Mouse (Mus musculus) kidney, embryonic 14.5 days (tissue): ENCODE data around the gene Nup50. TPM values are rescaled to one million over a fixed set of nuclear protein-coding genes. Genes with fewer than 3 reads are reported as not detected.

Source experiments
- ATAC-seq: fragments of 200-750 bp; cut with Nextera tagmentation; 2 replicates; pipeline ENCODE4 v1.8.0; 2017; ENCODE audit warnings: moderate number of reproducible peaks, mild to moderate bottlenecking, moderate TSS enrichment, moderate library complexity; ENCODE audit not compliant: low FRiP score, low TSS enrichment
- H3K27ac ChIP-seq: fragments of 300-500 bp; sonication (generic); 2 replicates; pipeline ENCODE4 v1.5.1; 2014; ENCODE audit warnings: low read depth, mild to moderate bottlenecking, low read length, moderate library complexity, mixed read lengths
- H3K27me3 ChIP-seq: fragments of 300-500 bp; sonication (generic); 2 replicates; pipeline ENCODE4 v1.6.1; 2014; ENCODE audit warnings: mild to moderate bottlenecking, low read length; ENCODE audit not compliant: control insufficient read depth, insufficient read depth
- H3K36me3 ChIP-seq: fragments of 300-500 bp; sonication (generic); 2 replicates; pipeline ENCODE4 v1.6.1; 2014; ENCODE audit warnings: low read length, mixed read lengths; ENCODE audit not compliant: control insufficient read depth, insufficient read depth
- H3K4me1 ChIP-seq: fragments of 300-500 bp; sonication (generic); 2 replicates; pipeline ENCODE4 v1.6.1; 2014; ENCODE audit warnings: low read length, mixed read lengths; ENCODE audit not compliant: control insufficient read depth, insufficient read depth
- H3K4me2 ChIP-seq: fragments of 300-500 bp; sonication (generic); replicated peaks from 2 replicates; pipeline ENCODE4 v1.6.1; 2014; ENCODE audit warnings: low read depth, mild to moderate bottlenecking, low read length
- H3K4me3 ChIP-seq: fragments of 300-500 bp; sonication (generic); 2 replicates; pipeline ENCODE4 v1.5.1; 2014; ENCODE audit warnings: mild to moderate bottlenecking, low read length
- H3K9ac ChIP-seq: fragments of 300-500 bp; sonication (generic); 2 replicates; pipeline ENCODE4 v1.6.1; 2014; ENCODE audit warnings: low read depth, mild to moderate bottlenecking, low read length, moderate library complexity
- H3K9me3 ChIP-seq: fragments of 300-500 bp; sonication (generic); 2 replicates; pipeline ENCODE4 v1.6.1; 2016; ENCODE audit warnings: low read length; ENCODE audit not compliant: control insufficient read depth
- WGBS: fragments of 180-500 bp; shearing (Covaris S2); extraction: QIAGEN DNeasy Blood & Tissue Kit; methylation state at CpG from one replicate; pipeline ENCODE4 v1.1.7; 2014; 5-methylcytosine and 5-hydroxymethylcytosine counted together
- polyA plus RNA-seq: library from polyadenylated mRNA; unstranded; fragments of >200 nt; fragmentation: Nextera tagmentation; extraction: Ambion mirVana; gene quantifications from 2 replicates; pipeline ENCODE4 v1.2.1, GENCODE M21; 2014

The Nup50 gene
- polyA plus RNA-seq, 1 experiment from 2014 or later, result 50.8 TPM

- no peaks in the 10 kb centered on the region for H3K36me3 ChIP-seq
- H3K9me3 ChIP-seq, result no peaks in the 10 kb centered on the region
- H3K4me3 ChIP-seq, result no peak overlapping the region
- no peak for ATAC-seq
- no peaks in the 10 kb centered on the region for H3K27me3 ChIP-seq
- peaks cover 12% of the 10 kb centered on the region; the same call in 1 of the 2 replicates for H3K4me1 ChIP-seq
- H3K27ac ChIP-seq, result no peak overlapping the region
- no peak overlapping the region for H3K4me2 ChIP-seq
- 73% methylated on average over 7 of the region's 7 CpGs for whole genome bisulfite sequencing
- H3K9ac ChIP-seq, result no peak overlapping the region
Measured at GRCm38 (mm10) chr15:84983721-84984120, 60.5 kb downstream of the Nup50 start.

DNA sequence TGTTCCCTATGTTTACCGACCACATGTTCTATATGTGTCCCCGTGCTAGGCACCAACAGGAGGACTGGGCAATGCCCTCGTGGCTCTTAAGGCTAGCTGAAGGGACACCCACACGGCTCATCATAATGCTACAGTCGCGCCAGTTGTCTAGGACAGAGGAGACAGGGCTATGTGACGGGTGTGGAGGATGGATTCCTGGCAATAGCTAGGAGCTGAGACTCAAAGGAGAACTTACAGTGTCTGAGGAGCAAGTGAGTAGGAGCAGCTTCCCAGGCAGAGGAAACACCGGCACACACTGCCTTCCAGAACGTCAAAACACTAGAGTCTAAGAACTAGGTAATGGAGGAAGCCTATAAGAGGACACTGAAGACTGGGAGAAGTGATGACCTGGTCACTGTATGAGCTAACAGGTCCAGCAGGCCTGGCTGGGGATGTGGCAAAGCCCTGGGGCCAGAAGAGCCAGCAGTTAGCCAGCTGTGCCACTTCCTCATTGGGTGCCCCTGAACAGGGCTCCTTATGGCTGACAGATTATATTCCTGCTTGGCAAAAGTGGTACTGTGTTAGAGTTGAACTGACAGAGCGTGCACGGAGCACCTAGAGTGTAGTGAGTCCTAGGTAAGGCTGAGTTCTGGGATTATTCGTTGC, 62.4 kb downstream of the Nup50 start:
- no peak for ATAC-seq
- Histone ChIP-seq H3K27me3 (no peaks in the 10 kb centered on the region), H3K9ac (no peak overlapping the region), H3K36me3 (no peaks in the 10 kb centered on the region), H3K4me2 (no peak overlapping the region), H3K4me3 (no peak overlapping the region), H3K4me1 (peaks cover 14% of the 10 kb centered on the region; the same call in 1 of the 2 replicates), H3K9me3 (no peaks in the 10 kb centered on the region), H3K27ac (no peak overlapping the region)
- WGBS, result 88% methylated on average over 12 of the region's 12 CpGs

DNA sequence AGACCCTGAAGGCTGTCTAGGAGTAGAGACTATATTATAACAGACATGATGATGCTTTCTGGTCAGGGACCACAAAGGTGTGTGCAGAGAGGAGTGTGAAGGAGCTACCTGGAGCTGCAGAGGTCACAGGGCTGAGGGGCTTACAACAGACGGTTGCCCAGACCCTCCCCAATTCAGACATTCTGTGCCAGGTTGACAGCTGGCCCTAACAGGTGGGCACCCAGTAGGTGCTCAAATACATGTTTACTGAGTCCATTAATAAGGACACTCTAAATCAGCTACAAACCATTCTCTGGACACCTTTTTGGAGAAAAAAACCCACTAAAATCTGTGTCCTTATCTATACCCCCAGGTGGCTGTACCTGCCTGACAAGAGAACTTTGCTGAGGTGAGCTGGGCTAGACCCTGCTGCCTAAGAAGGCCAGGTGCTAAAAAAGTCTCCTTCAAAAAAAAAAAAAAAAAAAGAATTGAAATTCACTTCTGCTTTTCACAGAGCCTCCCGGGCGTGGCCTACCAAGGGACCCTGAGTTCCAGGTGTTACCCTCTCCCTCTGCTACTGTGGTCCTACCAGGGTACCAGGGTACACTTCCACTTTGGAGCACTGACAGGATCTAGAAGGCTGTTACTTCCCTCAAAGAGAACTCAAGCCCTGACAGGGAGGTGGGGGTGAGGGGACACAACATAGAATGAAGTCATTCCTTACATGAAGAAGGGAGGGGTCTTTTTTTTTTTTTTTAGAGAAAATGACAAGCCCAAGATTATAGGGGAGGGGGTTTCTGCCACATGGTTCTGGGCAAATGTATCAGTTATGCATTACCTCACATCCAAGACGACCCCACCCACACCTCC, 63.2 kb downstream of the Nup50 start:
- ATAC-seq, result no peak
- Histone ChIP-seq H3K4me1 (peaks cover 14% of the 10 kb centered on the region; the same call in 1 of the 2 replicates), H3K27ac (no peak overlapping the region), H3K4me2 (peak overlapping the region; percentile 89), H3K4me3 (peak overlapping the region; percentile 86), H3K27me3 (no peaks in the 10 kb centered on the region), H3K9me3 (no peaks in the 10 kb centered on the region), H3K9ac (peak overlapping the region; percentile 91; the same call in 1 of the 2 replicates), H3K36me3 (no peaks in the 10 kb centered on the region)
- WGBS, result 69% methylated on average over 4 of the region's 4 CpGs

- peaks cover 14% of the 10 kb centered on the region; the same call in 1 of the 2 replicates for H3K4me1 ChIP-seq
- H3K36me3 ChIP-seq, result no peaks in the 10 kb centered on the region
- peak; percentile 74 for ATAC-seq
- peak overlapping the region; percentile 91 for H3K9ac ChIP-seq
- peak overlapping the region; percentile 86 for H3K4me3 ChIP-seq
- no peak overlapping the region for H3K27ac ChIP-seq
- no peaks in the 10 kb centered on the region for H3K27me3 ChIP-seq
- H3K9me3 ChIP-seq, result no peaks in the 10 kb centered on the region
- H3K4me2 ChIP-seq, result peak overlapping the region; percentile 89
- WGBS, result under 1% methylated on average over 45 of the region's 53 CpGs
Measured at GRCm38 (mm10) chr15:84987020-84987815, 64.0 kb downstream of the Nup50 start.

GRCm38 (mm10) chr15:84987874-84988825, 64.9 kb downstream of the Nup50 start, which contains the start of gene 5031439G07Rik:
Gene 5031439G07Rik (minus strand): TSS chr15:84988551.
- H3K36me3 ChIP-seq, result no peaks in the 10 kb centered on the region
- H3K4me2 ChIP-seq, result peak within 1 kb of the TSS; percentile 89
- H3K9ac ChIP-seq, result peak within 1 kb of the TSS; percentile 91
- no peaks in the 10 kb centered on the region for H3K9me3 ChIP-seq
- H3K4me3 ChIP-seq, result peak within 1 kb of the TSS; percentile 86
- H3K27ac ChIP-seq, result peak within 1 kb of the TSS; percentile 3; the same call in 1 of the 2 replicates
- no peaks in the 10 kb centered on the region for H3K27me3 ChIP-seq
- WGBS, result under 1% methylated on average over 44 of the region's 59 CpGs
- peaks cover 12% of the 10 kb centered on the region; the same call in 1 of the 2 replicates for H3K4me1 ChIP-seq
- ATAC-seq, result peak; percentile 92

DNA sequence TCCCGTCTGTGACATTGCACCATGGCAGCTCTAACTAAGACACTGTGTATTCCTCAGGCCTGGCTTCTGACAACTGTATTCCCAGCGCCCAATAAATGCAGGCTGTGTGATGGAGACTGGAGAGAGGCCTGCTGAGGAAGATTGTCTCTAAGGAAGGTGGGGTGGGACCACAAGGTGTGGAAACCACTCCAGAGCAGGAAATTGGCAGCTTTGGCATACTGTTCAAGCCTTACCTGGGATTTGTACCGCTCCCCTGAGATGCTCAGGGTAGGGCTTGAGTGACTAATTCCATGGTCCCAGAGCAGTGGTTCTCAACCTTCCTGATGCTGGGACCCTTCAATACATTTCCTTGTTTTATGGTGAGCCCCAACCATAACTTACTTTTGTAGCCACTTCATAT, 65.9 kb downstream of the Nup50 start:
- no peak overlapping the region for H3K27ac ChIP-seq
- no peaks in the 10 kb centered on the region for H3K27me3 ChIP-seq
- no peak overlapping the region for H3K4me2 ChIP-seq
- H3K9me3 ChIP-seq, result no peaks in the 10 kb centered on the region
- no peak overlapping the region for H3K9ac ChIP-seq
- H3K36me3 ChIP-seq, result no peaks in the 10 kb centered on the region
- H3K4me3 ChIP-seq, result no peak overlapping the region
- peaks cover 12% of the 10 kb centered on the region; the same call in 1 of the 2 replicates for H3K4me1 ChIP-seq
- no peak for ATAC-seq
- WGBS, result 80% methylated on average over 3 of the region's 3 CpGs

DNA sequence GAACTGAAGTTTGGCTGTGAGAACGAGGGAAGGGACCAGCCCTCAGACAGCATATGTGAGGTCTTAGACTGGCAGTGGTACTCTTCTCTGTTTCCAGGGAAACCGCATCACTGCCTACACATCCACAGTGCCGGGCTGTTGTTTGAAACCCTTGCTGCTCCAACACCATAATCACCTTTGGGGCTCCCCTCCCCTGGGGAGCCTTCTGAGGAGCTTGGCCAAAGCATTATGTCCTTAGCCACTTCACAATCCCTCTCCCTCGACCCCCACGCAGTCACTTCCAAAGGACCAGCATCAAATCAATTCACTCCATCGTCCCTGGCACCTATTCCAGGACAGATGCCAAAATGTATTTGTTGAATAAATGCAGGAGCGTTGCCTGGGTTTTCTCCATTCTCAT, 66.6 kb downstream of the Nup50 start:
- no peak overlapping the region for H3K4me3 ChIP-seq
- H3K9me3 ChIP-seq, result no peaks in the 10 kb centered on the region
- H3K4me2 ChIP-seq, result no peak overlapping the region
- H3K27me3 ChIP-seq, result no peaks in the 10 kb centered on the region
- ATAC-seq, result no peak
- no peak overlapping the region for H3K9ac ChIP-seq
- H3K36me3 ChIP-seq, result no peaks in the 10 kb centered on the region
- peaks cover 12% of the 10 kb centered on the region; the same call in 1 of the 2 replicates for H3K4me1 ChIP-seq
- WGBS, result 79% methylated on average over 7 of the region's 7 CpGs
- no peak overlapping the region for H3K27ac ChIP-seq
